Mouse (Mus musculus) heart, adult 9 months (tissue): ENCODE results near the gene Thy1.
A peak's percentile ranks its signal among the peaks of the same experiment; 100 is the strongest.

Experiments
- DNase-seq, 2 experiments: peaks; one replicate each; pipeline ENCODE4 v3.0.0; 2022; ENCODE audit warnings: low spot score in 2 of 2

Thy1 gene

GRCm38 (mm10) chr9:44082266-44082665 is 39.1 kb downstream of the Thy1 start:
- DNase-seq = no peak

GRCm38 (mm10) chr9:44083392-44084121 is 40.4 kb downstream of the Thy1 start:
- DNase-seq = peak in 1 of 2 experiments; percentile 63

GRCm38 (mm10) chr9:44084236-44084635 is 41.1 kb downstream of the Thy1 start:
- no peak for DNase-seq

GRCm38 (mm10) chr9:44084659-44085229 is 41.6 kb downstream of the Thy1 start:
- DNase-seq = peak; percentile 93 to 95

GRCm38 (mm10) chr9:44085276-44085675 is 42.1 kb downstream of the Thy1 start:
- DNase-seq = no peak

GRCm38 (mm10) chr9:44085741-44086665 is 42.8 kb downstream of the Thy1 start:
- peak; percentile 85 to 86 for DNase-seq

- no peak for DNase-seq
Observed at GRCm38 (mm10) chr9:44086960-44087359, 43.8 kb downstream of the Thy1 start.

- peak; percentile 75 for DNase-seq
Observed at GRCm38 (mm10) chr9:44087761-44088455, 44.7 kb downstream of the Thy1 start.

GRCm38 (mm10) chr9:44088877-44089608 is 45.9 kb downstream of the Thy1 start:
- DNase-seq = peak in 1 of 2 experiments; percentile 42

- DNase-seq = peak; percentile 65 to 67
Observed at GRCm38 (mm10) chr9:44093612-44094503, 50.7 kb downstream of the Thy1 start.

- no peak for DNase-seq
Observed at GRCm38 (mm10) chr9:44094737-44095136, 51.6 kb downstream of the Thy1 start.

- no peak for DNase-seq
Observed at GRCm38 (mm10) chr9:44095781-44096180, 52.6 kb downstream of the Thy1 start.

GRCm38 (mm10) chr9:44096536-44096935 is 53.4 kb downstream of the Thy1 start:
- peak in 1 of 2 experiments; percentile 56 for DNase-seq
